Mouse (Mus musculus) neural tube, embryonic 13.5 days (tissue): ENCODE data around the gene Vmn2r107. TPM values are rescaled to one million over a fixed set of nuclear protein-coding genes. Genes with fewer than 3 reads are reported as not detected.

Source experiments
- ATAC-seq: fragments of 200-750 bp; cut with Nextera tagmentation; 2 replicates; pipeline ENCODE4 v1.8.0; 2017; ENCODE audit warnings: low read depth, mild to moderate bottlenecking, moderate TSS enrichment, moderate library complexity
- H3K27ac ChIP-seq: fragments of 300-500 bp; sonication (generic); replicated peaks from 2 replicates; pipeline ENCODE4 v1.5.1; 2015; ENCODE audit warnings: moderate library complexity, mild to moderate bottlenecking, inconsistent platforms
- H3K27me3 ChIP-seq: fragments of 300-500 bp; sonication (generic); 2 replicates; pipeline ENCODE4 v1.6.1; 2015; ENCODE audit warnings: mild to moderate bottlenecking, inconsistent platforms
- H3K36me3 ChIP-seq: fragments of 300-500 bp; sonication (generic); 2 replicates; pipeline ENCODE4 v1.6.1; 2015; ENCODE audit warnings: mild to moderate bottlenecking, inconsistent platforms
- H3K4me1 ChIP-seq: fragments of 300-500 bp; sonication (generic); replicated peaks from 2 replicates; pipeline ENCODE4 v1.6.1; 2015; ENCODE audit warnings: inconsistent platforms
- H3K4me2 ChIP-seq: fragments of 300-500 bp; sonication (generic); 2 replicates; pipeline ENCODE4 v1.6.1; 2015; ENCODE audit warnings: inconsistent platforms, mild to moderate bottlenecking, moderate library complexity
- H3K4me3 ChIP-seq: fragments of 300-500 bp; sonication (generic); 2 replicates; pipeline ENCODE4 v1.5.1; 2015; ENCODE audit warnings: mild to moderate bottlenecking, inconsistent platforms
- H3K9ac ChIP-seq: fragments of 300-500 bp; sonication (generic); 2 replicates; pipeline ENCODE4 v1.6.1; 2015; ENCODE audit warnings: moderate library complexity, mild to moderate bottlenecking, inconsistent platforms
- H3K9me3 ChIP-seq: fragments of 300-500 bp; sonication (generic); 2 replicates; pipeline ENCODE4 v1.6.1; 2016; ENCODE audit warnings: inconsistent platforms
- WGBS: fragments of 180-500 bp; shearing (Covaris S2); methylation state at CpG from one replicate; pipeline ENCODE4 v1.1.7; 2015; 5-methylcytosine and 5-hydroxymethylcytosine counted together
- polyA plus RNA-seq: library from polyadenylated mRNA; unstranded; fragments of >200 nt; fragmentation: Nextera tagmentation; extraction: Ambion mirVana; gene quantifications from 2 replicates; pipeline ENCODE4 v1.2.1, GENCODE M21; 2015

Gene Vmn2r107
- not detected in 2 replicates for polyA plus RNA-seq

DNA sequence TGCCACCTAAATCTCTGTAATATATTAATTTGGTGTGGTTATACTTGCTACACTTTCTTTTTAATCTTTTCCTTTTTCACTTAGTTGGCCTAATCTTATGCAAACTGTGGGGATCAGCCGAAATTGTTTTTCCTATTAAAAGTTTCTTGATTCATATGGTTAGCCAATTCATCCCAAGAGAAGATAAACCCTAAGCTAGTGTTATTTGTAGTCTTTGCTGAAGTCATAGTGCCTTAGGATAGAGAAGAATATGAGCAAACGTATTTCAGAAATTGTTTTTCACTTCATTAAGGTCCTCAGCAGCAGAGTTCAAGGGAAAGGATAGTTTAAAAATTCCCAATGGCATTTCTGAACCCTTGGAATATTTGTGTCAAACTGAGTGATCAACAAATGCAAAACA is at the start of gene Vmn2r107:
Gene Vmn2r107, plus strand, starts transcription at position 301 of the 400 bp plus-strand sequence.
- no peak for ATAC-seq
- H3K4me3 ChIP-seq: no peak within 1 kb of the TSS
- 61% methylated on average over 2 of the region's 2 CpGs for WGBS
- no peaks in the 10 kb centered on the region for H3K27me3 ChIP-seq
- no peak within 1 kb of the TSS for H3K4me2 ChIP-seq
- no peak within 1 kb of the TSS for H3K27ac ChIP-seq
- H3K36me3 ChIP-seq: no peaks in the 10 kb centered on the region
- H3K9ac ChIP-seq: no peak within 1 kb of the TSS
- H3K9me3 ChIP-seq: peaks cover 2% of the 10 kb centered on the region; the same call in 1 of the 2 replicates
- H3K4me1 ChIP-seq: no peaks in the 10 kb centered on the region

DNA sequence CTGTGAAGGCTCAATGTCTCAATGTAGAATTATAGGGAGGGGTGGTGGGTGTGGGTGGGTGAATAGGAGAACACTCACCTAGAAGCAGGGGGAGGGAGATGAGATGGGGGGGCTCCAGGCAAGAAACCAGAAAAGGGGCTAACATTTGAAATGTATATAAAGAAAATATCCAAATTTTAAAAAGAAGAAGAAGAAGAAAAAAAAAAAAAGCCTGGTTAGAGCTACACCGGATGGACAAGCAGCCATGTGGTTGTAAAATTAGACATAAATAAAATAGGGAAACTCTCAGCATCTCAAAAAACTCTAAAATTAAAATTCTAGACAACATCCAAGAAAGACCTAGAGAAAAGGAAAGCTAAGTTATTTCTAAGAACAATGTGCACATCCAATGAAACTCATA is 39.3 kb upstream of the Vmn2r107 start:
- no peak overlapping the region for H3K4me3 ChIP-seq
- no peak overlapping the region for H3K27ac ChIP-seq
- no peak for ATAC-seq
- 88% methylated on average over 1 of the region's 1 CpGs for WGBS
- no peak overlapping the region for H3K4me2 ChIP-seq
- no peaks in the 10 kb centered on the region for H3K27me3 ChIP-seq
- no peaks in the 10 kb centered on the region; the same call in 1 of the 2 replicates for H3K9me3 ChIP-seq
- H3K4me1 ChIP-seq: no peaks in the 10 kb centered on the region
- no peaks in the 10 kb centered on the region for H3K36me3 ChIP-seq
- no peak overlapping the region for H3K9ac ChIP-seq

DNA sequence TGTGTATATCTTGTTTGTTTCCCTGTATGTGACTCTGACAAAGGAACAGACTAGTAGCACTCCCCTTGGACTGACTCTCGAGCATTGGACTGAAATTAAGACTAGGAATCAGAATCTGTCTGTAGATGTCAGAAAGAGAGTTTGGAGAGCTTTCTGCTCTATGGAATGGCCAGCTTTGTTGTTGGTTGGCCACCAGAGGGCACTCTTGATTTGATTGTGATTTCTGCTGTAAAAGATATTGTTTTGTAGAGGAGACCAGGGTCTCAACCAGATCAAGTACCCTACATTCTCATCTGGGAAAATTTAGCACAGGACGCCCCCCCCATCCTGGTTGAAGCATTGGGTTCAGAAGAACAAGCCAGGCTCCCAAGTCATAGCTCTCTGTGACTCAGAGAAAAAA is 54.1 kb downstream of the Vmn2r107 start:
- no peak overlapping the region for H3K4me3 ChIP-seq
- peaks cover 30% of the 10 kb centered on the region for H3K9me3 ChIP-seq
- no peaks in the 10 kb centered on the region for H3K4me1 ChIP-seq
- H3K4me2 ChIP-seq: no peak overlapping the region
- H3K9ac ChIP-seq: no peak overlapping the region
- H3K36me3 ChIP-seq: no peaks in the 10 kb centered on the region
- H3K27ac ChIP-seq: no peak overlapping the region
- no peak for ATAC-seq
- WGBS: 40% methylated on average over 2 of the region's 2 CpGs
- no peaks in the 10 kb centered on the region for H3K27me3 ChIP-seq

DNA sequence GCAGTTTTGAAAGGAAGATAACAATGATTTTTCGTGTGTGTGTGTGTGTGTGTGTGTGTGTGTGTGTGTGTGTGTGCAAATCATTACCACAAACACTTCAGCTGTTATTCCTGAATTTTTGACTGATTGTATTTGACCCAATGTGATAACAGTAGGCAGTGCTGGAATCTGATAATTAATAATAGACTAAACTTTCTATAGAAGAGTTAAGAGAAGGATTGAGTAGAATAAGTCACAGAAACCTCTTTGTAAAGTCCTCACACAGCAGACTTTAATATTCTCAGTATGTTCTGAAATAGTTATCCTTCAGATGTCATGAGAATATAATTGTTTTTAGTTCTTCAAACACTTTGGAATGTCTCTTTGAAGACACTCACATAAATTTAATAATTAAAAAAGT is 68.8 kb downstream of the Vmn2r107 start, which contains the start of gene Vmn1r224:
Gene Vmn1r224, plus strand, starts transcription at position 301 of the 400 bp plus-strand sequence.
- Histone ChIP-seq H3K9ac (no peak within 1 kb of the TSS), H3K27ac (no peak within 1 kb of the TSS), H3K36me3 (no peaks in the 10 kb centered on the region), H3K4me1 (no peaks in the 10 kb centered on the region), H3K4me3 (no peak within 1 kb of the TSS), H3K9me3 (peaks cover 13% of the 10 kb centered on the region; the same call in 1 of the 2 replicates), H3K4me2 (no peak within 1 kb of the TSS), H3K27me3 (no peaks in the 10 kb centered on the region)
- ATAC-seq: no peak
- WGBS: 24% methylated on average over 1 of the region's 1 CpGs

Other genes with a start within 250 kb of the Vmn2r107 start
- gene Fpr-rs7, start 231.0 kb upstream of the Vmn2r107 start, polyA plus RNA-seq: not detected in 2 replicates
- gene Fpr-rs6, start 162.1 kb upstream of the Vmn2r107 start, polyA plus RNA-seq: not detected in 2 replicates
- gene Vmn2r105, start 110.2 kb upstream of the Vmn2r107 start, polyA plus RNA-seq: not detected in 2 replicates
- not detected in 2 replicates for gene Vmn2r106, start 59.7 kb upstream of the Vmn2r107 start, polyA plus RNA-seq
- gene Vmn1r224, start 68.9 kb downstream of the Vmn2r107 start, polyA plus RNA-seq: not detected in 2 replicates
- not detected in 2 replicates for gene Vmn2r108, start 136.1 kb downstream of the Vmn2r107 start, polyA plus RNA-seq
- not detected in 2 replicates for gene Vmn1r225, start 152.9 kb downstream of the Vmn2r107 start, polyA plus RNA-seq
- not detected in 2 replicates for gene Vmn2r109, start 219.5 kb downstream of the Vmn2r107 start, polyA plus RNA-seq